Mouse (Mus musculus) heart, embryonic 14.5 days (tissue): Measurements from ENCODE around the gene Zfp668. TPM values are rescaled to one million over a fixed set of nuclear protein-coding genes. Genes with fewer than 3 reads are reported as not detected.
"Not testable (repeated sequence)": the region's sequence is repeated elsewhere in the genome, so short reads cannot be mapped to it uniquely, and the experiment has no call there.

Experiments used
- ATAC-seq: fragments of 200-750 bp; cut with Nextera tagmentation; 2 replicates; pipeline ENCODE4 v1.8.0; 2017; ENCODE audit warnings: low read depth, moderate TSS enrichment; ENCODE audit not compliant: insufficient number of reproducible peaks, insufficient read depth, low FRiP score
- H3K27ac ChIP-seq, 2 experiments: fragments of 200-500 bp in 1 of 2; fragments of 300-500 bp in 1 of 2; sonication (generic) in 1 of 2; replicated peaks in 1 of 2; 2 replicates each; pipeline ENCODE4 v1.5.1; 2012 to 2014; ENCODE audit warnings: low read depth in 2 of 2, low read length in 2 of 2, control low read depth in 1 of 2, mild to moderate bottlenecking in 1 of 2, mixed read lengths in 1 of 2; ENCODE audit not compliant: control insufficient read depth in 1 of 2, insufficient read depth in 1 of 2
- H3K27me3 ChIP-seq: fragments of 300-500 bp; sonication (generic); 2 replicates; pipeline ENCODE4 v1.6.1; 2014; ENCODE audit warnings: mild to moderate bottlenecking, low read length, control low read depth; ENCODE audit not compliant: control insufficient read depth, insufficient read depth
- H3K36me3 ChIP-seq: fragments of 300-500 bp; sonication (generic); 2 replicates; pipeline ENCODE4 v1.6.1; 2014; ENCODE audit warnings: mild to moderate bottlenecking, control low read depth, low read length, mixed read lengths; ENCODE audit not compliant: control insufficient read depth, insufficient read depth
- H3K4me1 ChIP-seq, 2 experiments: fragments of 200-500 bp in 1 of 2; fragments of 300-500 bp in 1 of 2; sonication (generic) in 1 of 2; 2 replicates each; pipeline ENCODE4 v1.6.1; 2012 to 2014; ENCODE audit warnings: low read length in 2 of 2, control low read depth in 1 of 2, mixed read lengths in 1 of 2; ENCODE audit not compliant: control insufficient read depth in 2 of 2, insufficient read depth in 2 of 2
- H3K4me2 ChIP-seq: fragments of 300-500 bp; sonication (generic); 2 replicates; pipeline ENCODE4 v1.6.1; 2014; ENCODE audit warnings: mild to moderate bottlenecking, low read length
- H3K4me3 ChIP-seq, 2 experiments: fragments of 200-500 bp in 1 of 2; fragments of 300-500 bp in 1 of 2; sonication (generic) in 1 of 2; 2 replicates each; pipeline ENCODE4 v1.5.1; 2012 to 2014; ENCODE audit warnings: low read length in 2 of 2, mild to moderate bottlenecking in 2 of 2, control low read depth in 1 of 2, low read depth in 1 of 2, moderate library complexity in 1 of 2; ENCODE audit not compliant: control insufficient read depth in 1 of 2, insufficient read depth in 1 of 2
- H3K9ac ChIP-seq: fragments of 300-500 bp; sonication (generic); 2 replicates; pipeline ENCODE4 v1.6.1; 2014; ENCODE audit warnings: mild to moderate bottlenecking, low read length
- H3K9me3 ChIP-seq: fragments of 300-500 bp; sonication (generic); 2 replicates; pipeline ENCODE4 v1.6.1; 2016; ENCODE audit warnings: low read length, control low read depth; ENCODE audit not compliant: control insufficient read depth
- WGBS: fragments of 180-500 bp; shearing (Covaris S2); extraction: QIAGEN DNeasy Blood & Tissue Kit; methylation state at CpG from one replicate; pipeline ENCODE4 v1.1.7; 2014; 5-methylcytosine and 5-hydroxymethylcytosine counted together
- polyA plus RNA-seq: library from polyadenylated mRNA; unstranded; fragments of >200 nt; fragmentation: Nextera tagmentation; extraction: Ambion mirVana; gene quantifications from 2 replicates; pipeline ENCODE4 v1.2.1, GENCODE M21; 2014

The Zfp668 gene
- polyA plus RNA-seq, 1 experiment from 2014 or later, result 7.4 TPM

- H3K36me3 ChIP-seq, result peaks cover 17% of the 10 kb centered on the region
- no peak overlapping the region for H3K9ac ChIP-seq
- H3K9me3 ChIP-seq, result no peaks in the 10 kb centered on the region
- H3K27ac ChIP-seq, result no peak overlapping the region
- ATAC-seq, result no peak
- no peaks in the 10 kb centered on the region for H3K27me3 ChIP-seq
- 74% methylated on average over 2 of the region's 2 CpGs for WGBS
- no peak overlapping the region for H3K4me3 ChIP-seq
- no peak overlapping the region for H3K4me2 ChIP-seq
- peaks cover 5 to 6% of the 10 kb centered on the region in 2 experiments; a peak in 3 of 4 replicates for H3K4me1 ChIP-seq
Measured at GRCm38 (mm10) chr7:127901772-127902171, 25.1 kb upstream of the Zfp668 start.

DNA sequence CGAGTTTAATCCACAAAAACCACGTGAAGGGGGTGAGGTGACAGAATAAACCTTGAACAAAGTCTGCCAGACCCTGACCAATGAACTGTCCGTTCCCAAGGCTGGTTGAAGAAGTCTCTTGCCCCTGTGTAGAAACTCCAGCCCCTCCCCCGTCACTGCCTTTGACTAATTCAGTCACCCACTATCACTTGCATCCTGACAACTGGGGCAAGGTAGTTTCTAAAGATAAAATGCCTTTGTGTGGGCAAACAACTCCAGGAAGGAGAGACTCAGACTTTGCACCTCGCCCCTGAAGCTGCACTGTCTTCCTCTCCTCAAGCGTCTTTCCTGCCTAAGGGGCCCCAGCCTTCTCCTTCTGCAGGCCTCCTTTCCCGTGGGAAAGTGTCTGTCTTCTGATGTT is 23.4 kb upstream of the Zfp668 start:
- H3K9ac ChIP-seq, result no peak overlapping the region
- no peaks in the 10 kb centered on the region for H3K36me3 ChIP-seq
- no peak for ATAC-seq
- H3K4me1 ChIP-seq, result peaks cover 5 to 6% of the 10 kb centered on the region in 2 experiments; a peak in 3 of 4 replicates
- H3K27me3 ChIP-seq, result no peaks in the 10 kb centered on the region
- H3K27ac ChIP-seq, result no peak overlapping the region
- H3K4me2 ChIP-seq, result no peak overlapping the region
- 38% methylated on average over 7 of the region's 7 CpGs for WGBS
- no peak overlapping the region for H3K4me3 ChIP-seq
- H3K9me3 ChIP-seq, result no peaks in the 10 kb centered on the region

GRCm38 (mm10) chr7:127898179-127898956 is 21.7 kb upstream of the Zfp668 start:
- Histone ChIP-seq H3K4me2 (no peak overlapping the region), H3K36me3 (peaks cover 6% of the 10 kb centered on the region), H3K9ac (no peak overlapping the region), H3K4me1 (peaks cover 6 to 7% of the 10 kb centered on the region in 2 experiments; a peak in 3 of 4 replicates), H3K27ac (no peak overlapping the region), H3K4me3 (no peak overlapping the region), H3K27me3 (no peaks in the 10 kb centered on the region), H3K9me3 (no peaks in the 10 kb centered on the region)
- WGBS, result 34% methylated on average over 10 of the region's 10 CpGs
- no peak for ATAC-seq

DNA sequence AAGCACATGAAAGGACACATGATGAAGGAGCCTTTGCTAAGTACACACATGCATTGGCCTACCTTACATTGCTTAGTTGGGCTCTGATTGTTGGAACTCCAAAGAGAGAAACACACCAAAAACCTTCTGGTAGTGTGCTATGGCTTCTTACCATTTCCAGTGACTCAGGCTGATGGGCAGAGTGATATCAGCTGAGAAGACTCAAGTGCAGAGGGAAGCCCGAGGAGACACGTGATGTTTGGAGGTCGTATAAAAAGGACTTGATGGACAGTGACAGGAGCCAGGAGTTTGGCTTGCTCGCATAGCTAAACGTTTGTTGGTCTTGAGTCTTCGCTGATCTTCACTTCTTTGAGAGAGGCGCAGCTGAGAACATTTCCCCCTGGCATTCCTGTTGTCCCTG is 20.9 kb upstream of the Zfp668 start:
- Histone ChIP-seq H3K9me3 (no peaks in the 10 kb centered on the region), H3K36me3 (peaks cover 14% of the 10 kb centered on the region), H3K27ac (no peak overlapping the region), H3K27me3 (no peaks in the 10 kb centered on the region), H3K4me1 (peaks cover 6 to 7% of the 10 kb centered on the region in 2 experiments; a peak in 3 of 4 replicates), H3K9ac (no peak overlapping the region), H3K4me2 (no peak overlapping the region), H3K4me3 (no peak overlapping the region)
- no peak for ATAC-seq
- WGBS, result 83% methylated on average over 7 of the region's 7 CpGs

DNA sequence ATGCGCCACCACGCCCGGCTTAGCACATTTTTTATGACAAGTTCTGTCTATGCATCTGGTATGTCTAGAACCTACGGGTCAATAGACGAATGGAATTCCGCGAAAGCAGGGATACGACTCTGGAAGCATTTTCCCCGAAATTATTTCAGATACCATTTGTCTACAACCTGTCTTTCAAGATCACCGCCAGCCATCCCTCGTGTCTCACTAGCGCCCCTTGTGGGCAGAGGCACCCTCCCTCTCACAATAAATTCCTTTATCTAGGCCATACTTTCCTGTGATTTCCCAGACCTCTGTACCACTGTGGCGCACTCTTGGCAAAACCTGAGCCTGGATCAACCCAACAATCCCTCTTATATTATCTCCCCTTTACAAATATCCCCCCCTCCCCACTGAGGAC is 19.8 kb upstream of the Zfp668 start:
- ATAC-seq, result no peak
- WGBS, result 55% methylated on average over 13 of the region's 13 CpGs
- H3K4me2 ChIP-seq, result no peak overlapping the region

GRCm38 (mm10) chr7:127895891-127896290 is 19.3 kb upstream of the Zfp668 start:
- not testable (repeated sequence) for H3K27me3 ChIP-seq, H3K27ac ChIP-seq, H3K9me3 ChIP-seq, H3K4me1 ChIP-seq, H3K9ac ChIP-seq, ATAC-seq
- Histone ChIP-seq H3K4me3 (peak overlapping the region in 1 of 2 experiments; percentile 67; a peak in 1 of 4 replicates), H3K36me3 (peaks cover 24% of the 10 kb centered on the region), H3K4me2 (peak overlapping the region; percentile 87; the same call in 1 of the 2 replicates)
- 64% methylated on average over 7 of the region's 7 CpGs for WGBS

More for the DNA sequence above, 19.8 kb upstream of the Zfp668 start:
- H3K9me3 ChIP-seq, result no peaks in the 10 kb centered on the region
- peaks cover 22% of the 10 kb centered on the region for H3K36me3 ChIP-seq
- H3K27me3 ChIP-seq, result no peaks in the 10 kb centered on the region
- H3K4me3 ChIP-seq, result no peak overlapping the region
- no peak overlapping the region for H3K27ac ChIP-seq
- H3K4me1 ChIP-seq, result peaks cover 6 to 7% of the 10 kb centered on the region in 2 experiments; a peak in 3 of 4 replicates
- no peak overlapping the region for H3K9ac ChIP-seq

GRCm38 (mm10) chr7:127895442-127895841 is 18.8 kb upstream of the Zfp668 start, which contains the start of the genes Gm21974 and Vkorc1:
Gene Gm21974 (minus strand): TSS chr7:127895454.
Gene Vkorc1 (minus strand): TSS chr7:127895617.
- peak within 1 kb of the TSS; percentile 87 for H3K4me2 ChIP-seq
- under 1% methylated on average over 26 of the region's 26 CpGs for WGBS
- peak; percentile 99 for ATAC-seq
- peaks cover 6 to 7% of the 10 kb centered on the region in 2 experiments; a peak in 3 of 4 replicates for H3K4me1 ChIP-seq
- H3K36me3 ChIP-seq, result peaks cover 26% of the 10 kb centered on the region
- peak within 1 kb of the TSS; percentile 79 for H3K9ac ChIP-seq
- H3K4me3 ChIP-seq, result peak within 1 kb of the TSS; percentile 67
- no peaks in the 10 kb centered on the region for H3K27me3 ChIP-seq
- peak within 1 kb of the TSS; percentile 42 to 72 for H3K27ac ChIP-seq
- no peaks in the 10 kb centered on the region for H3K9me3 ChIP-seq
